Mouse (Mus musculus) T-helper 1 cell (primary cell): ENCODE measurements at regions not wholly inside any gene's neighbourhood (a gene's known extent, or its start where the extent isn't known, plus 50 kb on each side); places are given as distances from the start of the nearest gene placed in this dataset.

Source experiments
- in situ Hi-C: fragments of 300-600 bp; cut with MboI, MseI; formaldehyde crosslinking; loops from one replicate; pipeline ENCODE4 v1.15.1; 2025; ENCODE audit warnings: high pct_unique_total_duplicates

- in situ Hi-C loops, result no loop called here
These were observed 59.7 kb downstream of the Prlhr start for GRCm38 (mm10) chr19:60408436-60408835.

GRCm38 (mm10) chr19:60399425-60399824 lies 68.7 kb downstream of the Prlhr start:
- in situ Hi-C loops, result no loop called here

- in situ Hi-C loops, result no loop called here
These were observed 70.4 kb downstream of the Prlhr start for GRCm38 (mm10) chr19:60397666-60398065.

GRCm38 (mm10) chr19:60396604-60397003 lies 71.5 kb downstream of the Prlhr start:
- in situ Hi-C loops, result no loop called here

GRCm38 (mm10) chr19:60386563-60387241 lies 81.4 kb downstream of the Prlhr start:
- in situ Hi-C loops, result no loop called here

GRCm38 (mm10) chr19:60384721-60385120 lies 83.4 kb downstream of the Prlhr start:
- in situ Hi-C loops, result no loop called here

GRCm38 (mm10) chr19:60382661-60383060 lies 85.4 kb downstream of the Prlhr start:
- in situ Hi-C loops, result no loop called here

GRCm38 (mm10) chr19:60379030-60379605 lies 89.0 kb downstream of the Prlhr start:
- in situ Hi-C loops, result no loop called here

GRCm38 (mm10) chr19:60363988-60364599 lies 104.0 kb downstream of the Prlhr start:
- in situ Hi-C loops, result no loop called here

GRCm38 (mm10) chr19:60344911-60345310 lies 118.4 kb upstream of the Fam204a start:
- in situ Hi-C loops, result no loop called here

GRCm38 (mm10) chr19:60341485-60341884 lies 115.0 kb upstream of the Fam204a start:
- in situ Hi-C loops, result no loop called here

GRCm38 (mm10) chr19:60340234-60340633 lies 113.7 kb upstream of the Fam204a start:
- in situ Hi-C loops, result no loop called here

GRCm38 (mm10) chr19:60334521-60334920 lies 108.0 kb upstream of the Fam204a start:
- in situ Hi-C loops, result no loop called here

GRCm38 (mm10) chr19:60328295-60328694 lies 101.8 kb upstream of the Fam204a start:
- in situ Hi-C loops, result no loop called here

GRCm38 (mm10) chr19:60325612-60326011 lies 99.1 kb upstream of the Fam204a start:
- in situ Hi-C loops, result no loop called here

- in situ Hi-C loops, result no loop called here
These were observed 98.6 kb upstream of the Fam204a start for GRCm38 (mm10) chr19:60325112-60325511.

- in situ Hi-C loops, result loop anchor here (5.0 kb wide), 1 partner anchor 893 kb away; no protein-coding TSS in a partner anchor
These were observed 84.1 kb upstream of the Fam204a start for GRCm38 (mm10) chr19:60310591-60310990.

GRCm38 (mm10) chr19:60302371-60302770 lies 75.9 kb upstream of the Fam204a start:
- in situ Hi-C loops, result no loop called here

- in situ Hi-C loops, result no loop called here
These were observed 74.4 kb upstream of the Fam204a start for GRCm38 (mm10) chr19:60300891-60301290.

GRCm38 (mm10) chr19:60290244-60290643 lies 63.7 kb upstream of the Fam204a start:
- in situ Hi-C loops, result no loop called here

- in situ Hi-C loops, result no loop called here
These were observed 60.4 kb upstream of the Fam204a start for GRCm38 (mm10) chr19:60286810-60287396.

GRCm38 (mm10) chr19:60284901-60285300 lies 58.4 kb upstream of the Fam204a start:
- in situ Hi-C loops, result no loop called here
